Mouse (Mus musculus): ENCODE data around the gene Gm21887.
"Not testable (repeated sequence)": the region's sequence is repeated elsewhere in the genome, so short reads cannot be mapped to it uniquely, and the experiment has no call there.

Gene Gm21887

DNA sequence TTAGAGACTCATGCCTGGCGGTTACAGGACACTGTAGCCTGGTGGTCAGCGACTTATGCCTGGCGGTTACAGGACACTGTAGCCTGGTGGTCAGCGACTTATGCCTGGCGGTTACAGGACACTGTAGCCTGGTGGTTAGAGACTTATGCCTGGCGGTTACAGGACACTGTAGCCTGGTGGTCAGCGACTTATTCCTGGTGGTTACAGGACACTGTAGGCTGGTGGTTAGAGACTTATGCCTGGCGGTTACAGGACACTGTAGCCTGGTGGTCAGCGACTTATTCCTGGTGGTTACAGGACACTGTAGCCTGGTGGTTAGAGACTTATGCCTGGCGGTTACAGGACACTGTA, 2.0 kb downstream of the Gm21887 start:
- in situ Hi-C loops (cut with MseI, MboI), result not testable (repeated sequence)

DNA sequence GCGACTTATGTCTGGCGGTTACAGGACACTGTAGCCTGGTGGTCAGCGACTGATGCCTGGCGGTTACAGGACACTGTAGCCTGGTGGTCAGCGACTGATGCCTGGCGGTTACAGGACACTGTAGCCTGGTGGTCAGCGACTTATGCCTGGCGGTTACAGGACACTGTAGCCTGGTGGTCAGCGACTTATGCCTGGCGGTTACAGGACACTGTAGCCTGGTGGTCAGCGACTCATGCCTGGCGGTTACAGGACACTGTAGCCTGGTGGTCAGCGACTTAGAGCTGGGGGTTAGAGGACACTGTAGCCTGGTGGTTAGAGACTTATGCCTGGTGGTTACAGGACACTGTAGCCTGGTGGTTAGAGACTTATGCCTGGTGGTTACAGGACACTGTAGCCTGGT, 4.0 kb downstream of the Gm21887 start:
- in situ Hi-C loops (cut with MseI, MboI), result not testable (repeated sequence)

DNA sequence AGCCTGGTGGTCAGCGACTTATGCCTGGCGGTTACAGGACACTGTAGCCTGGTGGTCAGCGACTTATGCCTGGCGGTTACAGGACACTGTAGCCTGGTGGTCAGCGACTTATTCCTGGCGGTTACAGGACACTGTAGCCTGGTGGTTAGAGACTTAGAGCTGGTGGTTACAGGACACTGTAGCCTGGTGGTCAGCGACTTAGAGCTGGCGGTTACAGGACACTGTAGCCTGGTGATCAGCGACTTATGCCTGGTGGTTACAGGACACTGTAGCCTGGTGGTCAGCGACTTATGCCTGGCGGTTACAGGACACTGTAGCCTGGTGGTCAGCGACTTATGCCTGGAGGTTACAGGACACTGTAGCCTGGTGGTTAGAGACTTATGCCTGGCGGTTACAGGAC, 4.6 kb downstream of the Gm21887 start:
- in situ Hi-C loops (cut with MseI, MboI), result not testable (repeated sequence)

DNA sequence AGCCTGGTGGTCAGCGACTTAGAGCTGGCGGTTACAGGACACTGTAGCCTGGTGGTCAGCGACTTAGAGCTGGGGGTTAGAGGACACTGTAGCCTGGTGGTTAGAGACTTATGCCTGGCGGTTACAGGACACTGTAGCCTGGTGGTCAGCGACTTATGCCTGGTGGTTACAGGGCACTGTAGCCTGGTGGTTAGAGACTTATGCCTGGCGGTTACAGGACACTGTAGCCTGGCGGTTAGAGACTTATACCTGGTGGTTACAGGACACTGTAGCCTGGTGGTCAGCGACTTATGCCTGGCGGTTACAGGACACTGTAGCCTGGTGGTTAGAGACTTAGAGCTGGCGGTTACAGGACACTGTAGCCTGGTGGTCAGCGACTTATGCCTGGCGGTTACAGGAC, 6.4 kb downstream of the Gm21887 start:
- in situ Hi-C loops (cut with MseI, MboI), result not testable (repeated sequence)

DNA sequence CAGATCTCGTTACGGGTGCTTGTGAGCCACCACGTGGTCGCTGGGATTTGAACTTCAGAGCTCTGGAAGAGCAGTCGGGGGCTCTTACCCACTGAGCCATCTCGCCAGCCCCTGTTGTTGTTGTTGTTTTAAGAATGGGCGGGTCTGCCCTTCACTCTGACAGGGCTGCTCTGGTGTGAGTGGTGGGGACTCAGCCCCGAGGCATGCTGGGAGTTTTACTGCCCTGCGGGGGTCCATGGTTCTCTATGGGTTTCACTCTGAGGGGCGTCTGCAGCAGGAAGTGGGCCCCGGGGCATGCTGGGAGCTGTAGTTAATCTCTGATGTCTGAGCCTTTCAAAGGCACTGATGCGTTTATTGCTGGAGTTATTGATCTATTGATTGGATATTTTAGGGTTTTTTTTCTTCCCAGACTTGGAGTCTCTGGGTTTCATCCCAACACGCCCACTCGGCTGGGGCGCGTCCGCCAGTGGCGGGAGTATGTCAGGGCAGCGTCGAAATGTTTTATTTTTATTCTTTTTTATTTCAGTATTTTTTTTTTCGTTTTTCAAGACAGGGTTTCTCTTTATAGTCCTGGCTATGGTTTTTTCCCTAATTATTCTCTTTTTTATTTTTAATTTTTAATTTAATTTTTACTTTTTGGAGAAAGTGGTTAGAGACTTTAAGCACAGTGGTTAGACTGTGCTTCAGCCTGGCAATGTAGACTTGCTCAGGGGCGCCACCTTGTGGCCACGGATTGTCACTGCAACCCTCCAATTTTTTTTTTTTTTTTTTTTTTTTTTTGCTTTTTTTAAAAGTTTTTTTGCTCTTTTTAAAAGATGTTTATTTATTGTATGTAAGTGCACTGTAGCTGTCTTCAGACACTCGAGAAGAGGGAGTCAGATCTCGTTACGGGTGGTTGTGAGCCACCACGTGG, 8.1 kb downstream of the Gm21887 start:
- in situ Hi-C loops (cut with MseI, MboI), result not testable (repeated sequence)

DNA sequence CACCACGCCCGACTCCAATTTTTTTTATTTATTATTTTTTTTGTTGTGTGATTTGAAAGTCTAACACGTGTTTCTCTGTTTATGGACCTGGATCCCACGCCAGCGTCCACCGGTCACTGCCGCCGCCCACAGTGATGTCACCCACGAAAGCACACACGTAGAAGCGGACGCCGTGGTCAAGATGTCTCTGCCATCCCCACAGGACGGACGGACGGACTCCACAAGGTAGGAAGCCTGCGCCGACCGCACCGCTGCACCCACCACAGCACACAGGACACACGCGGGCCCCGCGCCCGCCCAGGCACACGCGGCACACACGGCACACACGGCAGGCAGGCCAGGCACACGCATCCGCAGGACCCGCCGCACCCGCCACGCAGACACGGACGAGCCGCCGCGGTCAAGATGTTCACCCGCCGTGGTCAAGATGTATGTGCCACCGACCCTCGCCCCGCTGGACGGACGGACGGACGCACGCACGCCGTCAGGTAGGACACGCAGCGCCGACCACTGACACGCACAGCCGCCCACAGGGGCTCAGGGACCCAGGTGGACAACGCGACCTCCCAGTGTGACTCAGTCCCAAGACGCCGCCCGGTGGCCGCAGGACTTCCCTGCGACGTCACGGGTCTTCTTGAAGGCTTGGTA, 9.2 kb downstream of the Gm21887 start:
- in situ Hi-C loops (cut with MseI, MboI), result not testable (repeated sequence)

DNA sequence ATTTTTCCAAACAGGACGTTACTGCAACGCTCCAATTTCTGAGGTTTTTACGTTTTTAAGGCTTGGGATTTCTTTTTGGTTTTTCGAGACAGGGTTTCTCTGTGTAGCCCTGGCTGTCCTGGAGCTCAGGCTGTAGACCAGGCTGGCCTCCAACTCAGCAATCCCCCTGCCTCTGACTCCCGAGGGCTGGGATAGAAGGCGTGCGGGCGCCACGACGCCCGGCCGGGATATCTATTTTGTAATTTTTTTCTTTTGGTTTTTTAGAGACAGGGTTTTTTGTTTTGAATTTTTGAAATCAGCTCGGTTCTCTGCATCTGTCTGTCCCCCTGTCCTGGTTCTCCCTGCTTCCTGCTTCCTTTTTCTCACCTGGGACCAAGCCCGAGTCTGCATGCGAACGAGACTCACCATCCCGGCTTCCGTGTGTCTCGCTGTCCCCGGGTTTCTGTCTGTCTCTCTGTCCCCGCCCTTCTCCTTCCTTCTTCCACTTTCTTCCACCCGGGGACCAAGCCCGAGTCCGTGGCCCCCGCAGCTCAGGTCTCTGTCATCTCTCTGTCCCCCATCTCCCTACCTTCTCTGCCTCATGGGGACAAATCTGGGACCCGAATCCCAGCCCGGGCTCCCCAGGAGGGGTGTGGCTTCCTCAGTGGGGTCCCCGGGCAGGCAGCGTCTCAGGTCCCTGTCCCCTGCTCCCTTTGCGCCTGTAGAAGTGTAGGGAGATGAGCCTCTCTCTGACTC, 9.9 kb downstream of the Gm21887 start:
- in situ Hi-C loops (cut with MseI, MboI), result not testable (repeated sequence)

DNA sequence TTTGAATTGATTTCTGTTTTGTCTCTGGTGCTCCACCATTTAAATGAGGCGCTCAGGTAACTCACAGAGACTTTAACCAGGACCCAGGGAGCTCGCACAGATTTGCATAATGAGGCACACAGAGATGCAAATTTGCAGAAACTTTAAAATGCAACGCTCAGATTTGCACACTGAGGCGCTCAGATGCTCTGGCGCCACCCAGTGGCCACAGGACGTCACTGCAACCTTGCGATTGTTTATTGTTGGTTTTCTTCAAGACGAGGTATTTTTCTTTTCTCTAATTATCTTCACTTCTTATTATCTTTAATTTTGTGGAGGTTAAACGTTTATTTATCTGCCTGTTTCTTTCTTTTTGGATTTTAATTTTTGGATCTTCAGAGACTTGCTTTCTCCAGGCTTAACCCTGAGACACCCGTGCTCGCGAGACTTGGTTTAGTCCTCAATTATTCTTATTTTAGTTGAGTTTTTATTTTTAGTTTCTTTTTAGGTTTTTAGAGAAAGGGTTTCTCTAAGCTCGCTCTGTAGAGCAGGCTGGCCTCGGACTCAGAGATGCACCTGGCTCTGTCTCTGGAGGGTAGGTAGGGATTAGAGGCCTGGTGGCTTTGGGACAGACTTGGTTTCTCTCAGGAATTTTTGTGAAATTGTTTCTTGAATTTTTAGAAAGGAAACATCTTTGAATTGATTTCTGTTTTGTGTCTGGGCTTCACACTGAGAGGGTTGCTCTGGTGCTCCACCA, 10.7 kb downstream of the Gm21887 start:
- in situ Hi-C loops (cut with MseI, MboI), result not testable (repeated sequence)

DNA sequence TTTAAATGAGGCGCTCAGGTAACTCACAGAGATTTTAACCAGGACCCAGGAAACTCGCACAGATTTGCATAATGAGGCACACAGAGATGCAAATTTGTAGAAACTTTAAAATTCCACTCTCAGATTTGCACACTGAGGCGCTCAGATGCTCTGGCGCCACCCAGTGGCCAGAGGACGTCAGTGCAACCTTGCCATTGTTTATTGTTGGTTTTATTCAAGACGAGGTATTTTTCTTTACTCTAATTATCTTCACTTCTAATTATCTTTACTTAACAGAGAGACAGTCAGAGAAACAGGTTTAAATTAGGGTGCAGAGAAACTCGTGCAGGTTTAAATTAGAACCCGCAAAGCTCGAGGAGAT, 11.2 kb downstream of the Gm21887 start:
- in situ Hi-C loops (cut with MseI, MboI), result not testable (repeated sequence)

DNA sequence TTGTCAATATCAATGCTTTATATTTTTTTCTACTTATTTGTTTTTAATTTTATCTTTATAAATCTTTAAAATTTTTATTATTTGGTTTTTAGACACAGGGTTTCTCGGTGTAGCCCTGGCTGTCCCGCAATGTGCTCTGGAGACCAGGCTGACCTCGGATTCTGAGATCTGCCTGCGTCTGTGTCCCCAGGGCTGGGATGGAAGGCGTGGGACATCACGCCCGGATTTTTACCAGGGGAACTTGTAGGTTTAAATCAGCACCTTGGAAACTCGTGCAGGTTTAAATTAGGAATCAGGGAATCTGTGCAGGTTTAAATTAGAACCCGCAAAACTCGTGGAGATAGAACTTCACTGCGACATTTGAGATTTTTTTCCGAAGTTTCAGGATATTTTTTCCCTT, 11.7 kb downstream of the Gm21887 start:
- in situ Hi-C loops (cut with MseI, MboI), result not testable (repeated sequence)

DNA sequence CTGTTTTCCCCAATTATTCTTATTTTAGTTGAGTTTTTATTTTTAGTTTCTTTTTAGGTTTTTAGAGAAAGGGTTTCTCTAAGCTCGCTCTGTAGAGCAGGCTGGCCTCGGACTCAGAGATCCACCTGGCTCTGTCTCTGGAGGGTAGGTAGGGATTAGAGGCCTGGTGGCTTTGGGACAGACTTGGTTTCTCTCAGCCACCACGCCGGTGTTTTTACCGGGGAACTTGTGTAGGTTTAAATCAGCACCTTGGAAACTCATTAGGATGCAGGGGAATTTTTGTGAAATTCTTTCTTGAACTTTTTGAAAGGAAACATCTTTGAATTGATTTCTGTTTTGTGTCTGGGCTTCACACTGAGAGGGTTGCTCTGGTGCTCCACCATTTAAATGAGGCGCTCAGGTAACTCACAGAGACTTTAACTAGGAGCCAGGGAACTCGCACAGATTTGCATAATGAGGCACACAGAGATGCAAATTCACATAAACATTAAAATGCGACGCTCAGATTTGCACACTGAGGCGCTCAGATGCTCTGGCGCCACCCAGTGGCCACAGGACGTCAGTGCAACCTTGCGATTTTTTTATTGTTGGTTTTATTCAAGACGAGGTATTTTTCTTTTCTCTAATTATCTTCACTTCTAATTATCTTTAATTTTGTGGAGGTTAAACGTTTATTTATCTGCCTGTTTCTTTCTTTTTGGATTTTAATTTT, 12.4 kb downstream of the Gm21887 start:
- in situ Hi-C loops (cut with MseI, MboI), result not testable (repeated sequence)
